Mouse (Mus musculus) bone marrow macrophage, adult 2 months (primary cell): Measurements from ENCODE around the gene Rsu1. TPM values are rescaled to one million over a fixed set of nuclear protein-coding genes. Genes with fewer than 3 reads are reported as not detected.

ENCODE experiments used
- H3K27ac ChIP-seq: 2 replicates; pipeline ENCODE4 v1.5.1; 2012; ENCODE audit warnings: low read depth, low read length; ENCODE audit not compliant: insufficient read depth
- H3K4me1 ChIP-seq: 2 replicates; pipeline ENCODE4 v1.6.1; 2012; ENCODE audit warnings: low read length; ENCODE audit not compliant: control insufficient read depth, insufficient read depth
- H3K4me3 ChIP-seq: 2 replicates; pipeline ENCODE4 v1.5.1; 2012; ENCODE audit warnings: mild to moderate bottlenecking, low read length, moderate library complexity; ENCODE audit not compliant: insufficient read depth
- CTCF ChIP-seq: IDR thresholded peaks from 2 replicates; pipeline ENCODE4 v1.5.1; 2012; ENCODE audit warnings: low read depth, mild to moderate bottlenecking, low read length, moderate library complexity
- POLR2A ChIP-seq: IDR thresholded peaks from 2 replicates; pipeline ENCODE4 v1.6.1; 2012; ENCODE audit warnings: mild to moderate bottlenecking, low read depth, low read length, borderline replicate concordance
- polyA plus RNA-seq: library from polyadenylated mRNA; stranded (reverse); fragments of >200 nt; gene quantifications from 2 replicates; pipeline ENCODE4 v1.2.4, GENCODE M21; 2012; ENCODE audit not compliant: missing spikeins, insufficient read depth, insufficient read length

The Rsu1 gene
- 139 and 143 TPM in 2 replicates for polyA plus RNA-seq

GRCm38 (mm10) chr2:13271165-13271957 is at the start of gene Rsu1:
Gene Rsu1 (minus strand): TSS chr2:13271415.
- TF ChIP-seq POLR2A (no peak), CTCF (no peak)
- H3K4me1 ChIP-seq, result peaks cover 22% of the 10 kb centered on the region
- H3K27ac ChIP-seq, result peak within 1 kb of the TSS; percentile 32; the same call in 1 of the 2 replicates
- H3K4me3 ChIP-seq, result peak within 1 kb of the TSS; percentile 83

- peaks cover 9% of the 10 kb centered on the region for H3K4me1 ChIP-seq
- H3K27ac ChIP-seq, result no peak overlapping the region
- no peak overlapping the region for H3K4me3 ChIP-seq
- TF ChIP-seq CTCF, result no peak
- no peak for TF ChIP-seq POLR2A
Observed at GRCm38 (mm10) chr2:13303376-13303775, 32.2 kb upstream of the Rsu1 start.

- no peak for TF ChIP-seq POLR2A
- no peak for TF ChIP-seq CTCF
- Histone ChIP-seq H3K4me3 (no peak overlapping the region), H3K27ac (no peak overlapping the region), H3K4me1 (peaks cover 13% of the 10 kb centered on the region)
Observed at GRCm38 (mm10) chr2:13299031-13299430, 27.8 kb upstream of the Rsu1 start.

GRCm38 (mm10) chr2:13297733-13298132 is 26.5 kb upstream of the Rsu1 start:
- TF ChIP-seq CTCF, result no peak
- TF ChIP-seq POLR2A, result no peak
- H3K4me3 ChIP-seq, result no peak overlapping the region
- peaks cover 13% of the 10 kb centered on the region for H3K4me1 ChIP-seq
- no peak overlapping the region for H3K27ac ChIP-seq

DNA sequence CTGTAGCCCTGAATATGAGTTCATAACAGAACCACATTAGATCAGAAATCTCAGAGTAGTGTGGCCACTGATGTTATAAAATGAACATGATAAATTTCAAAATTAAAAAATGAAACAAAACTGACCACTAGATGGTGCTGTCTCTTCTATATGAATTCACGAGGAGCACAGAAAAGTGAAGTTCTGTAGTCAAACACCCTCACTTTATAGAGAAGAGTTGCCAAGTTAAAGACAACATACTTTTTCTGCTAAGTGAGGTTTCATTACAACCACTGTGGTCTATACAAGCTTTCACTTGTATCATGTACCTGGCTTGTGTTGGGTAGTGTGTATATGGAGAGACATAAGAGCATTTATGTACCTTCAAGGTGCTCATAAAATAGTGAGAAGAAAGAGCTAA is 19.4 kb upstream of the Rsu1 start:
- no peak for TF ChIP-seq CTCF
- TF ChIP-seq POLR2A, result no peak
- Histone ChIP-seq H3K4me1 (no peaks in the 10 kb centered on the region), H3K4me3 (no peak overlapping the region), H3K27ac (no peak overlapping the region)

- H3K4me3 ChIP-seq, result no peak overlapping the region
- TF ChIP-seq CTCF, result no peak
- no peak for TF ChIP-seq POLR2A
- no peak overlapping the region for H3K27ac ChIP-seq
- H3K4me1 ChIP-seq, result no peaks in the 10 kb centered on the region
Observed at GRCm38 (mm10) chr2:13290070-13290469, 18.9 kb upstream of the Rsu1 start.

DNA sequence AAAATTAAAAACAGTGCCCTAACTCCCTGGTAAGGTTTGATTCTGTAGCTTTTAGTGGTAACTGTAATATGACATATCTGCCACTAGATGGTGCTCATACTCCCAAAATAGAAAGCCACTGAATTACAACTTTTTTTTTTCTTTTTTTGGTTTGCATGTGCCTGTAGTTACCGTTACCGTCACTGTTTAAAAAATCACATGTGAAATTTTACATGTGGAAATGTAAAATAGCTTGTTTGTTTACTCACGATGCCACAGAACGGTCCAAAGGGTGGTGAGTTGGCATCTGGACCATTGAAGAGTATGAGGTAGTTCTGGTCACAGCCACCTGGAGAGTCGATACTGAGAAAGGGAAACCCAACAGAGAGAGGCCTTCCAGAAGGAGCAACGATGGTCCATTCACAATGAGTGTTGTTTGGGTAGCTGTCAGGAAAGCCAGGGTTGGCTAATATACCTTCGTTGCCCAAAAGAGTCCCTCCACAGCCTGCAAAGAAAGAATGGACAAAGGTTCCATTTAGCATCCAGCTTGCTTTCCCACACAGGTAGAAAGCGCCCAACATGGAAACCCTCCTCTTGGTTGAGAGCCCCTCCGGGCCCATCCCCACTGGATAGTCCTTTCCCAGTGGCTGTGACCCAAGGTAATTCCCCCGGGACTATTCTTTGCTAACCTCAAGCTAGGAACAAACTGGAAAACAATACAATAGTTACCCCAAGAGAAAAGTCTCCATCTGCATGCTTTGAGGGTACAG is 7.1 kb upstream of the Rsu1 start:
- no peak overlapping the region for H3K4me3 ChIP-seq
- H3K27ac ChIP-seq, result no peak overlapping the region
- peaks cover 10% of the 10 kb centered on the region for H3K4me1 ChIP-seq
- no peak for TF ChIP-seq CTCF

DNA sequence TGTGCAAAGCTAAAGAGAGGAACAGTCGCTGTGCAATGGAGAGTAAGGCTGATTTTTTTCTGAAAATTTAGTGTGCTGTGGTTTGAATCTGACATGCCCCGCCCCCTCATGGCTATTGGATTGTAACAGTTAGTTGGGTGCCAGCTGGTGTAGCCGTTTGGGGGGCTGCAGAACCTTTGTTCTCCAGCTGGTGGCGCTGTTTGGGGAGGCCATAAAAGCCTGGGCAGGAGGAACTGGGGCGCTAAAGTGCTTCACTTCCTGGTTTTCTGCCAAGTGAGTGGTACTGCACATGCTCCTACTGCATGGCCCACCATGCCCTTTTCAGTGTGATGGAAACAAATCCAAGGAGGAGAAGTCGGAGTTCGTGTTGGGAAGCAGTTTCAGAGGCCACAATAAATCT is 4.7 kb upstream of the Rsu1 start:
- Histone ChIP-seq H3K4me1 (peaks cover 21% of the 10 kb centered on the region), H3K27ac (no peak overlapping the region), H3K4me3 (no peak overlapping the region)
- TF ChIP-seq CTCF, result peak; percentile 37; the same call in 1 of the 2 replicates
- TF ChIP-seq POLR2A, result no peak

GRCm38 (mm10) chr2:13270736-13271135 is 479 bp downstream of the Rsu1 start:
- TF ChIP-seq CTCF, result no peak
- TF ChIP-seq POLR2A, result no peak
- peaks cover 22% of the 10 kb centered on the region for H3K4me1 ChIP-seq
- H3K4me3 ChIP-seq, result peak overlapping the region; percentile 66
- H3K27ac ChIP-seq, result peak overlapping the region; percentile 8; the same call in 1 of the 2 replicates
